Mouse (Mus musculus) liver, adult 2 months (tissue): ENCODE data around the gene Zmynd19. TPM values are rescaled to one million over a fixed set of nuclear protein-coding genes. Genes with fewer than 3 reads are reported as not detected.

Experiments used
- DNase-seq: peaks from one replicate; pipeline ENCODE4 v3.0.0-alpha.2; 2011; ENCODE audit warnings: low read depth, low spot score; ENCODE audit errors: extremely low read depth
- H3K27ac ChIP-seq: fragments of 200-500 bp; replicated peaks from 2 replicates; pipeline ENCODE4 v1.5.1; 2012; ENCODE audit warnings: low read depth, mild to moderate bottlenecking, control low read depth, inconsistent platforms, low read length; ENCODE audit not compliant: insufficient read depth
- H3K27me3 ChIP-seq: fragments of 200-500 bp; 2 replicates; pipeline ENCODE4 v1.6.1; 2012; ENCODE audit warnings: mild to moderate bottlenecking, moderate library complexity, low read length, inconsistent platforms; ENCODE audit not compliant: control insufficient read depth, insufficient read depth
- H3K36me3 ChIP-seq: fragments of 200-500 bp; 2 replicates; pipeline ENCODE4 v1.6.1; 2012; ENCODE audit warnings: low read length, inconsistent platforms; ENCODE audit not compliant: control insufficient read depth, insufficient read depth
- H3K4me1 ChIP-seq: fragments of 200-500 bp; 2 replicates; pipeline ENCODE4 v1.6.1; 2011; ENCODE audit warnings: low read length; ENCODE audit not compliant: control insufficient read depth, insufficient read depth
- H3K4me3 ChIP-seq: fragments of 200-500 bp; 2 replicates; pipeline ENCODE4 v1.5.1; 2011; ENCODE audit warnings: low read depth, mild to moderate bottlenecking, control low read depth, low read length, moderate library complexity; ENCODE audit not compliant: insufficient read depth
- H3K79me2 ChIP-seq: fragments of 200-500 bp; 2 replicates; pipeline ENCODE4 v1.6.1; 2012; ENCODE audit warnings: inconsistent platforms, mild to moderate bottlenecking, low read length, moderate library complexity; ENCODE audit not compliant: control insufficient read depth, insufficient read depth
- H3K9ac ChIP-seq: fragments of 200-500 bp; 2 replicates; pipeline ENCODE4 v1.6.1; 2012; ENCODE audit warnings: low read depth, mild to moderate bottlenecking, control low read depth, inconsistent platforms, low read length
- CTCF ChIP-seq: fragments of 200-500 bp; IDR thresholded peaks from 2 replicates; pipeline ENCODE4 v1.5.1; 2011; ENCODE audit warnings: low read depth, low read length, control low read depth
- POLR2A ChIP-seq: fragments of 200-500 bp; IDR thresholded peaks from 2 replicates; pipeline ENCODE4 v1.6.1; 2011; ENCODE audit warnings: low read length, control low read depth; ENCODE audit not compliant: insufficient read depth; ENCODE audit errors: extremely low read depth
- WGBS: fragments of 180-500 bp; shearing (Covaris S2); methylation state at CpG from one replicate; pipeline ENCODE4 v1.1.7; 2018; 5-methylcytosine and 5-hydroxymethylcytosine counted together
- polyA plus RNA-seq: library from polyadenylated mRNA; depleted of rRNA; stranded (reverse); fragments of >200 nt; gene quantifications from 2 replicates; pipeline ENCODE4 v1.2.3, GENCODE M21; 2012
- total RNA-seq: library from RNA; depleted of rRNA; stranded (reverse); fragments of >200 nt; gene quantifications from 2 replicates; pipeline ENCODE4 v1.2.3, GENCODE M21; 2014

Gene Zmynd19
- total and polyA plus RNA-seq, 2 experiments = 2.0 to 3.4 TPM

DNA sequence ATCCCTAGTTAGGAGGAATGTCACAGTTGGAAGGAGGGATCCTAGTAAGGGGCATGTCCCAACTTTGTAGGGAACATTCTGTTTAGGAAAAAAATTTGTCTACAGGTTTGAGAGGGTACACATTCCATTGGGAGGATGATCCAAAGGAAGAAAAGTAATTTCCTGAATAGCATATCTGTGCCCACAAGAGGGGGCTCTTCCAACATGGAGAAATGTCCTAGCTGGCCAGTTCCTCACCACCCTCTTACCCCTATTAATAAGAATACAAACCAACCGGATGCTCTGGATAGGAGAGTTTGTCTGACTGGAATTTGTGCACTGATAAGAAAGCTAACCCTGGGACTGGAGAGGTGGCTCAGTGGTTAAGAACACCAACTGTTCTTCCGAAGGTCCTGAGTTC lies 26.0 kb upstream of the Zmynd19 start:
- Histone ChIP-seq H3K9ac (no peak overlapping the region), H3K4me3 (no peak overlapping the region), H3K79me2 (no peaks in the 10 kb centered on the region), H3K36me3 (no peaks in the 10 kb centered on the region), H3K27me3 (no peaks in the 10 kb centered on the region), H3K27ac (no peak overlapping the region), H3K4me1 (no peaks in the 10 kb centered on the region)
- 36% methylated on average over 2 of the region's 2 CpGs for WGBS
- TF ChIP-seq CTCF = peak; percentile 28
- no peak for TF ChIP-seq POLR2A
- peak; percentile 35 for DNase-seq

DNA sequence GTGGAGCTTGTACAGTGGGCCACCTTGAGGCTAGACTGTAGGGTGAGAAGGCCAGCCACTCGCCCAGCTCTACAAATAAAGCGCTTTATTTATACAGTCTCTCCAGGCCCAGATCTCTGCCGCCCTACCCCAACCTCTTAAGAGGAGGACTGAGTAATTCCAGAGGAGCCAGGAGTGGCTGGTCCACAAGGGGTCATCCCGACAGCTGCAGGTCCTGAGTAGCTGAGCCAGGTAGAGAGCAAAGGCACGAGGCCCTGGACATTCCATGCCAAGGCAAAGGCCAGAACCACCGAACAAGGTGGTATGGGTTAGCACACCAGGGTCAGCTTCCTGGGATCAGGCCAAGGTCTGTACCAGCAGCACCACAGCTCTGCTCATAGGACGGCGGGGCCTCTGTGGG lies 24.3 kb upstream of the Zmynd19 start:
- WGBS = 91% methylated on average over 8 of the region's 8 CpGs
- no peaks in the 10 kb centered on the region for H3K4me1 ChIP-seq
- no peaks in the 10 kb centered on the region for H3K36me3 ChIP-seq
- DNase-seq = no peak
- TF ChIP-seq POLR2A (no peak), CTCF (no peak)
- H3K79me2 ChIP-seq = no peaks in the 10 kb centered on the region
- no peak overlapping the region for H3K27ac ChIP-seq
- H3K27me3 ChIP-seq = no peaks in the 10 kb centered on the region
- no peak overlapping the region for H3K9ac ChIP-seq
- no peak overlapping the region for H3K4me3 ChIP-seq

DNA sequence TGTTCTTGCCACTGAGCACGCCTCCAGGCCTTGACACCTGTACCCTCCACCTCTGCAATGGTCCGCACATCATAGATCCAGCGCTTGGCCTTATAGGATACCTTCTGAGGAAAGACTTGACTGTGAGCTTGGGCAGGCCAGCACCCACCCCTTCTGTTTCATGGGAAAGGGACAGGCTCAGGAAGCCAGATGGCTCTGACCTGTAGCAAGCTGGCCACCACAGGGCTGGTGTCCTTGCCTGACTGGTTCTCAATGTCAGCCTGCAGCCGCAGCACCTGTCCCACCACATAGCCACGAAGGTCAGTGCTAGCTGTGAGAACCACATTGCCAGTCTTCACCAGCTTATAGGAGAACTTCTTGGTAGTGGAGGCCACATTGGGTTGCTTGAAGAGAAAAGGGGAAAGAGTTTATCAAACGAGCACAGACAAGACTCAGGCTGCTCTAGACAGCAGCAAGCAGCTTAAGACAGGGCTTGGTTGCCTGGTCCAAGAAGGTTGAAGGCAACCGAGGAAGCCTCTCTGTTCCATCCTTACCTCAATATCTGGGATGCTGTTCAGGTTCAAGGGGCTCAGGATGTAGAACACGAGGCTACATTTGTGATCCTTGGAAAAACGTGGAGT lies 23.1 kb upstream of the Zmynd19 start:
- DNase-seq = no peak
- Histone ChIP-seq H3K36me3 (no peaks in the 10 kb centered on the region), H3K9ac (peak overlapping the region; percentile 17; the same call in 1 of the 2 replicates), H3K4me3 (no peak overlapping the region), H3K27me3 (no peaks in the 10 kb centered on the region), H3K79me2 (no peaks in the 10 kb centered on the region), H3K27ac (no peak overlapping the region), H3K4me1 (no peaks in the 10 kb centered on the region)
- 88% methylated on average over 9 of the region's 9 CpGs for WGBS
- TF ChIP-seq POLR2A (no peak), CTCF (no peak)

DNA sequence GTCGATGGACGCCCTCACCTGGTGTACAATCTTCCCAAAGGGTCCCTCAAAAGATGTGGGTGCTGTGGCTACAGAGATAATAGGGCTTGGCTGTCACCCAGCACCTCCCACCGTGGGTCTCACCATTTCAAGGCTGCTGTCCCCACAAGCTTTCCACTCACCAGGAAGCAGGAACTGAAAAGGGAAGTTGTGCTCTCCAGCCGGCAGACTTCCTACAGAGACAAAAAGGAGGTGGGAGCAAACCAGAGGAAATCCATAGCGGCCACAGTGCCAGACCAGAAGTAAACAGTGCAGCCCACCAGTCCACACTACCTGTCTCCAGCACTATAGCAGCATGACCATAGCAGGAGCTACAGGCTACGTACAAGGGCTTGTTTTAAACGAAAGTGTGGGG lies 22.6 kb upstream of the Zmynd19 start:
- Histone ChIP-seq H3K4me3 (no peak overlapping the region), H3K4me1 (no peaks in the 10 kb centered on the region), H3K27me3 (no peaks in the 10 kb centered on the region), H3K79me2 (no peaks in the 10 kb centered on the region), H3K9ac (peak overlapping the region; percentile 17; the same call in 1 of the 2 replicates), H3K27ac (no peak overlapping the region), H3K36me3 (no peaks in the 10 kb centered on the region)
- WGBS = 61% methylated on average over 7 of the region's 7 CpGs
- TF ChIP-seq POLR2A (no peak), CTCF (no peak)
- no peak for DNase-seq

DNA sequence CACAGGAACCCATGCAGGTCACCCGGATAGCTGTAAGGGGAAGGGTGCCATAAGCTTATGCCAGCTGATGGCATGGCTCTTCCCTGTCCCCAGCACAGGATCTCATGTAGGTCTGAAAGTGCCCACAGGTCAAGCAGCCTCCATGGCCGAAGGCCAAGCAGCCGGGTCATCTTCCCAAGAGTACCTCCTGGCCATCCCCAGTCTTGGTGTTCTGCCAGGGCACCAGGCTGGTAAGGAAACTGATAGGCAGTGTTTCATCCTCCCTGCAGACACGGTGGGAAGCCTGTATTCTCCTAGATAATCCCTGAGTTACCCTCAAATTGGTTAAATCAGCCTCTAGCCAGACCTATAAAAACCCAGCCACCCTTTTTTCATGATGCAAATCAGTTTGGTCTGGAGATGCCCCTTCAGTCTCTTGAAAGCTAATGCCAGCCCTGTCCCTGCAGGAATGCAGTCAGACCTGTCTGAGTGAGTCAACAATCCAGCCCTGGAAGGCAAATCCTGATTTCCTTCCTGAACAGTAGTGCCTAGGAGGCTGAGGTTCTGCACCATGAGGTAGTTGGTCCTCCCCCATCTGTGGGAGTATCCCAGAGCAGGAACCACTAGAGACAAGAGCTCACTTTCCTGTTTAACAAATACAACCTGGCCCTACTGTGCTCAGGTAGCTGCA lies 21.6 kb upstream of the Zmynd19 start:
- H3K79me2 ChIP-seq = no peaks in the 10 kb centered on the region
- no peak overlapping the region for H3K27ac ChIP-seq
- no peak overlapping the region for H3K4me3 ChIP-seq
- H3K9ac ChIP-seq = no peak overlapping the region
- TF ChIP-seq POLR2A (no peak), CTCF (no peak)
- 57% methylated on average over 4 of the region's 4 CpGs for whole genome bisulfite sequencing
- H3K4me1 ChIP-seq = no peaks in the 10 kb centered on the region
- no peaks in the 10 kb centered on the region for H3K27me3 ChIP-seq
- no peak for DNase-seq
- H3K36me3 ChIP-seq = no peaks in the 10 kb centered on the region

DNA sequence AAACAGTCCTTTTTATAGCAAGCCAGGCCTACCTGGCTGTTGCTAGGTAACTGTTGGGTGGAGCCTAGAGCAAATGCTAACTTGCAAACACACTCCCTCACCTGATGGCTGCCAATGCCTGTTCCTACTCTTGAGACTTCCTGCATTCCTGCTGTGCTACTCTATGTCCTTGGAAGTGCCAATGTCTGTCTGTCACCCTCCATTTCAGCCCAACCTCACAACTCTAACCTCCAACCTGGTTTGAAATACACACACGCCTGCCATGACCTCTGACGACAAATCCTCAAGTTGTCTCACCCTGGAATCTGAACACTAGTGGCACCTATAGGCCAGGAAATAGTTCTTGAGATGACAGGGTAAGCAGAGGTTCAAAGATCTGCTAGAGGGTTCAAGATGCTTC lies 20.5 kb upstream of the Zmynd19 start:
- no peaks in the 10 kb centered on the region for H3K27me3 ChIP-seq
- 82% methylated on average over 2 of the region's 2 CpGs for WGBS
- H3K79me2 ChIP-seq = no peaks in the 10 kb centered on the region
- no peaks in the 10 kb centered on the region for H3K4me1 ChIP-seq
- H3K36me3 ChIP-seq = no peaks in the 10 kb centered on the region
- H3K27ac ChIP-seq = no peak overlapping the region
- no peak for DNase-seq
- H3K9ac ChIP-seq = no peak overlapping the region
- TF ChIP-seq POLR2A (no peak), CTCF (no peak)
- no peak overlapping the region for H3K4me3 ChIP-seq
